Mouse (Mus musculus) right cerebral cortex, adult 18-20 months (tissue): Measurements from ENCODE around the gene Atp1a2.
A peak's percentile ranks its signal among the peaks of the same experiment; 100 is the strongest.

Experiments
- DNase-seq: peaks from one replicate; pipeline ENCODE4 v3.0.0; 2022; ENCODE audit warnings: mixed read lengths

The Atp1a2 gene

DNA sequence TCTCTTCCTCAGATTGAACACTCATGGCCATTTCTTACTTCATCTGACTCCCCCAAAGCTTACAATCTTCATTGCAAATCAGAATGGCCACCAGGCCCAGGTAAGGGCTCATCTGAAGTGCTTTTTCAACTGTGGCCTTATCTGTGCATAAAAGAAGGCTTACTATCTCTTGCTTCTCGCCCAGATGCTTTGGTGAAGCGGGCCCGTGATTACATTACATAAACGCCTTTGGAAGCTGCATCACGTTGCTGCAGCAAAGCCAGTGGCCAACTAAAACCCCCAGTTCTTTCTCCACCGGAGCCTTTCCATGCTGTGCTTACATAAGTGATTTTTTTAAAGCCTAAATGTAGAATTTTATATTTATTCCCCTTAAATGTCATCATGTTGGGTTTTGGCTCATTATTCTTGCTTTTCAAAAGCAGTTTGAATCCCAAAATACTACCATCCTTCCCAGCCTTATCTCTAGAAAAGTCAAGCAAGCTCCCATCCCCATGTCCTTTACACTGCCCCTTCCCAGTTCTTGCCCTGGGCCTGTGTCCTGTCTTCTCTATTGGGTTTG is 26.0 kb upstream of the Atp1a2 start:
- peak; percentile 89 for DNase-seq

DNA sequence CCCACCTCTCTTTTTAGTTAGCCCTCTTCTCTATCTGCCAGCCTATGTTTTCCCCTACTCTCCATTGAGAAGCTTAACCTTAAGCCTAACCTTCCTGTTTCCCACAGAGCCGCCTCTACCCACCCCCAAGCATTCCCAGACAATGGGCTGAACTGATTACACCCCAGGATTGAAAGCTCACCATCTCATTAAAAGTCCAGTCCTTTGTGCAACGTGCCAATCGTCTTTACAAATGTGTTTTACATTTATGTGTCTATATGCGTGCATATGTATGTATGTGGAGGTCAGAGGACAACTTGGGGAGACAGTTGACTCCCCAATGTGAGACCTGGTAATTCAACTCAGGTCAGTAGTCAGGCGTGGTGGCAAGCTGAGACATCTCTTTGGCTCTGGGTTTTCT is 25.4 kb upstream of the Atp1a2 start:
- DNase-seq = no peak

DNA sequence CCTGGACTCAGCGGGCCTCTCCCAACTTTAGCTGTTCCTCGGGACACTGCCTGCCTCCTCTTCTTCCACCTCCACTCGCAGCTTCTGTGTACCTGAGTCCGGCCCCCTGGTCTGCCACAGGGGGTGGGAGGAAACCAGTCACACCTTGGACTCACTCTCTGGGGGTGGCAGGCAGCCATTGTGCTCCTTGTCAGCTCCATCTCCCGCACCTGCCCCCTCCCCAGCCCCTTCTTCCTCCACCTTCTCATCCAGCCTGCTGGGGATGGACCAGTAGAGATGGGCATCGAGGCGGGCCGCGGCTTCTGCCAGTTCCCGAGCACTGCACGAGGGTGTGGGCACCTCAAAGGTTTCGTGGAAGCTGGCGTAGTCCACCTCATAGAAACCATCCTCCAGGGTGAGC is 24.9 kb upstream of the Atp1a2 start:
- no peak for DNase-seq

DNA sequence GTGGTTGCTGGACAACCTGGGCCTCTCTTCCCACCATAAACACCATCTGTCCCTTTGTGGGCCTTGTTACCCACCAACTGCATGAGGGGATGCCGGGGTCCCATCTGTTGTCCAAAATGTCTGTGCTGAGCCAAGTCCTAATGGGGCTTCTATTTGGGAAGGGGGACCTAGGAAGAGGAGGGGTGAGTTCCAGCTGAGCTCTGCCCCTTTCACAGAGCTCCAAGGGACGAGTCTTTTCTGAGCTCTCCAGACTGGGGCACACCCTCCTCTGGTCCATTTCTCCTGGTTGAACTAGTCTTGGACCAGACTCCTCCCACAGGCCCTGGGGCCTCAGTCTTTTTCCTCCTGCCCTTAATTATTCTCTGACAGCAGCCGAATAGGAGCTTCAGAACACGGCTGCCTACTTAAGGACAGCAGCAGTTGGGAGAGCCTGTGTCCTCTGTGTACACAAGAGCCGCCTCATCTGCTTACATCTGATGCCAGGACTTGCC is 22.1 kb upstream of the Atp1a2 start:
- no peak for DNase-seq

DNA sequence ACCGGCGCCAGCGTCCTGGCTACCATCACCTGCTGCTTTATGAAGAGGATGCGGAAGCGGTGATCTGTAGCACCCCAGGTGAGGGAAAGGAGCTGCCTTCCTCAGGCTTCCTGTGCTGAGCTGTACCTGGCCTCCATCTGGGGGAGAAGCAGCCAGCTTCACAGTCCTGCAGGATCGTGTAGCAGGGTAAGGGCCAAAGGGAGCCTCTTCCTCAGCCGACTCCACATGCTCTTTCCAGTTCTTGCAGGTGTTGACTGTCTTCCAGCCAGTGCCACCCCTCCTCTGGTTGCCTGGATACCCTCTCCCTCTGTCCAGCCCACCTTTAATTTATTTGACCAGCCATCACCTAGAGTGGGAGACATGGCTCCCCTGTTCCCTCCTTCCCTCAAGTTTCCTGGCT is 21.5 kb upstream of the Atp1a2 start:
- DNase-seq = no peak

DNA sequence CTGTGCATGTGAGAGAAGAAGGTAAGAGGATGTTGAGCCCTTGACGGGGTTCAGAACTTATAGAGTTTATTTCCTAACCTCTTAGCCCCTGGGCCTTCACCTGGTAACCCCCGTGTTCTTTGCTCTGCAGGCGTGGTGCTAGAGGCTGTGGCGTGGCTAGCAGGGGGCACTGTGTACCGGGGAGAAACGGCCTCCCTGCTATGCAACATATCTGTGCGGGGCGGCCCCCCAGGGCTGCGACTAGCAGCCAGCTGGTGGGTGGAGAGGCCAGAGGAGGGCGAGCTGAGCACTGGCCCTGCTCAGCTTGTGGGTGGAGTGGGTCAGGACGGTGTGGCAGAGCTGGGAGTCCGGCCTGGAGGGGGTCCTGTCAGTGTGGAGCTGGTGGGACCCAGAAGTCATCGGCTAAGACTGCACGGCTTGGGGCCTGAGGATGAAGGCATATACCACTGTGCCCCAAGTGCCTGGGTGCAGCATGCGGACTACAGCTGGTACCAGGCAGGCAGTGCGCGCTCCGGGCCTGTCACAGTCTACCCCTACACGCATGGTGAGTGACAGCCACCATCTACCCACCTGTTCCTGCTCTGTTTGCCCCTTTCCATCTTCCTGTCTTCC is 20.7 kb upstream of the Atp1a2 start:
- no peak for DNase-seq

DNA sequence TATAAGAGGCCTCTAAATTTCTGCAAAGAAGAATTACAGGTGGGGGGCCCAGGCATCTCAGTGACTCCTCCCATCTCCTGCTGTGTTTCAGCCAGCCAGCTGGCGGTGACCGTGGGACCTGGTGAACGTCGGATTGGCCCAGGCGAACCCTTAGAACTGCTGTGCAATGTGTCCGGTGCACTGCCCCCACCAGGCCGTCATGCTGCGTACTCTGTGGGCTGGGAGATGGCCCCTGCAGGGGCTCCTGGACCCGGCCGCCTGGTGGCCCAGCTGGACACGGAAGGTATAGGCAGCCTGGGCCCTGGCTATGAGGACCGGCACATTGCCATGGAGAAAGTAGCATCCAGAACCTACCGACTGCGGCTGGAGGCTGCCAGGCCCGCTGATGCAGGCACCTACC is 20.1 kb upstream of the Atp1a2 start:
- DNase-seq = no peak

DNA sequence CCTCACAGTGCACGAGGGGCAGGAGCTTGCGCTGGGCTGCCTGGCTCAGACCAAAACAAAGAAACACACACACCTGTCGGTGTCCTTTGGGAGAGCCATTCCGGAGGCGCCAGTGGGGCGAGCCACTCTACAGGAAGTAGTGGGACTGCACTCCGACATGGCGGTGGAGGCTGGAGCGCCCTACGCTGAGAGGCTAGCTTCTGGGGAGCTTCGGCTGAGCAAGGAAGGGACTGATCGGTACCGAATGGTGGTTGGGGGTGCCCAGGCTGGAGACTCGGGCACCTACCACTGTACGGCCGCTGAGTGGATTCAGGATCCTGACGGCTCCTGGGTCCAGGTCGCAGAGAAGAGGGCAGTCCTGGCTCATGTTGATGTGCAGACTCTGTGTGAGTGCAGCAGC is 19.6 kb upstream of the Atp1a2 start:
- DNase-seq = no peak

DNA sequence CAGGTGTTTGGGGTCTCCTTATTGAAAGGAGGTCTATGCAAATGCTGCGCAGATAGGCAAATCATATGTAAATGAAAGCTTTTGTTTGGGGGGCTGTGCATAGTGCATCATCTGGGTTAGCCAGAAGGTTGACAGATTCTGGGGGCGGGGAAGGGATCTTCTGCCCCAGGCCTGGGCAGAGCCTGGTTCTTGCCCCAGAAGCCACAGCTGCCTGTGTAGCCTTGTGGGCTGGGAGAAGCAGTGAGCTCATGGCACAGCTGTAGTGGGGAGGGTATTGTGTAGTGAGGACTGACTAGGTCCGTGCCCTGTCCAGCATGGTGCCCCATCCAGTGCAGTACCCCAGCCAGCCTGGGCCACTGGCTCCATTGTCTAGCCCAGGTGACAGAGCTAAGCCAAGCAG is 17.0 kb upstream of the Atp1a2 start:
- DNase-seq = no peak

DNA sequence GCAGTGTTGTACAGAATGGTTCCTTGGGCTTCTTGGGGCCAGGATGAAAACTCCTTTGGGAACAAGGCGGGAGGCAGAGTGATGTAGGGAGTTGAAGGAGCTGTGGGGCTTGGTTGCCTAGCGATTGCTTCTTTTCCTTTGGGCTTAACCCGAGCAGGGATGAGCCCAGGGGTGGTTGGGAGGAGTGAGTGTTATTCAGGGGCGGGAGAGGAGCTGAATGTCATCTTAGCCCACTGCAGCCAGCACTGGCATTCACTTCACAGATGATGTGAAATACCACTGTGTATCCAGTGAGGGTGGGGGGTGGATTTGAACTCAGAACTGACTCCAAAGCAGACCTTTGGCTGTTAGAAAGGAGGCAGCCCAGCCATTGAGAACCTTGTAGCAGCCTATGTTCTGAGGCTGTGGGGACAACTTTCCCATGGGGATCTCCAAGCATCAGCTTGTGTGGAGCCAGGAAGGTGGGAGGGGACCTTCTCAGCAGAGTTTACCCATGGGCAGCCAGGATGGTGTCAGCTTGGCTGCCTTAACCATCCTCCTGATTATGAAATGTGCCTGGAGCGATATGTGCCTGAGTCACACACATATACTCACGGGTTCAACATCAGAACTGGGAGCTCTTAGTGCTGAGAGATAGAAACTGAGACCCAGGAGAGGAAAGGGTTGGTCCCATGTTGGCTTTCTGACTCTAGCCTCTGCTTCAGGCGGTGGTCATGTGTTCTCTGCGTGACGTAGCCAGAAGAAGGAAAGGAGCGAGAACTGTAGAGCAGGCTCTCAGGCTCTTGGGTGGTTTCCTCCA is 15.9 kb upstream of the Atp1a2 start:
- no peak for DNase-seq

DNA sequence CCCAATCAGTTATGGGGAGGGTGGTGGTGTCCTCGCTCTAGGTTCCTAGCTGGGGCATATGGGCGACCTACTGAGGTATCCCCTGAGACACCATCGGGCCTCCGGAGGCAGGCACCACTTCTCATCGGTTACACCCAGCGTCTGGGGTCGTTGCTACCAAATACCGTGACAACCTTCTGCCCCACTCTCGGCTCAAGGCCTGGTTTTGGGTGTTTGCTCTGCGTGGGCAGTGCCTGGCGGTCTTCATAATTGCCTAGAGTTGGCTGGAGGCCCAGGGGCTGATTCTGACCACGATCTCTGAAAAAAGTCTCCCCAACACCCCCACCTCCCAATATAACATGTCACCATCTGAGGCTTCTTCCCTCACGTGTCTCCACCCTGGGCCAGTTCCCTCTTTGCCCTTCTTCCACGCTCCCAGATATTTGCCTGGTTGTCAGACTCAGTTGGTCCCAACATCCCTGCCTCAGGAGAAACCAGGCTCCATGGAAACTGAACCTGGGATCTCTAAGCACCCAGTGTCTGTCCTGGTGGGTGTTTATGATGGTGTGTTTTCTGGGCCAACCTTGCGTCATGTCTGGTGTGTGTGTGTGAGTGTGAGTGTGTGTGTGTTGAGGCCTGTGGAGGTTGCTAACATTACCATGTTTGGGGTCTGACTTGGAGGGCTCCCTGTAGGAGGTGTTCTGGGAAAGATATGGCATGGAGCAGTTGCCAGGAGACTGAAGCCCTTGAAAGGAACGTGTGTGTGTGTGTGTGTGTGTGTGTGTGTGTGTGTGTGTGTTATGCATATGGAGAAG is 15.1 kb upstream of the Atp1a2 start:
- peak; percentile 68 for DNase-seq

DNA sequence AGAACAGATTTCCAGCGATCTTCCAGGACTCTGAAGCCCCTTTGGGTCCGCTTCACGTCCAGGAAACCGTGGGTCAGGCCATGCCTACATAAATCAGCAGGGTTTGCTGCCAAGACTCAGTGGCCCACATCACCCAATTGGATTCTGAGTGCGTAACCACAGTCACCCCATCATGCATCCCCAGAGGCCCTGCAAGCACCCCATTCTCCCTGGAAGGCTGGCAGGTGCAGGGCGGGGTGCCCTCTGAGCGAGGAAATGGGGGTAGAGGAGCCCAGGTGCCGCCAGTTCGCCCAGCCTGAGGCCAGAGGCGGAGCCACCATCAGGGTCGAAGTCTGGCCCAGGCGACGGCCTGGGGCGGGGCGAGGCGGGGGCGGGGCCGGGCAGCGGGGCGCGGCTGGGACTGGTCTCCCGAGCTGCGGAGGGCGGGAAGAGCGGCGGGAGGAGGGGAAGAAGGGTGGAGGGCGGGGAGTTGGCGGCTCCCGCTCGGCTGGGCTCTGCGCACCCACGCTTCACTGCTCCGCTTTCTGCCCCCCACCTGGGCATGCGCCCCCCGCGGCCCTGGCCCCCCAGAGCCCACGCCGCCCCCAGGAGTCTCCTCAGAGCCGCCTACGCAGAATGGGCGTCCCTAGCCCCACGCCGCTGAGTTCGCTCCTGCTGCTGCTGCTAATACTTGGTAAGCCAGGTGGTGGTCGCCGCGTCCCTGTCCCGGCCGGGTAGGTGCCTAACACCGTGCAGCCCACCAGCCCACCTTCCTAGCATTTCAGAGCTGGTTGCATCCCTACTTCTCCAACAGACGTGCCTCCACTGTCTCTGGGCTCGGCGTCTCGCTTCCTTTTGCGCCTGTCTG is 14.3 kb upstream of the Atp1a2 start:
- peak; percentile 85 for DNase-seq

DNA sequence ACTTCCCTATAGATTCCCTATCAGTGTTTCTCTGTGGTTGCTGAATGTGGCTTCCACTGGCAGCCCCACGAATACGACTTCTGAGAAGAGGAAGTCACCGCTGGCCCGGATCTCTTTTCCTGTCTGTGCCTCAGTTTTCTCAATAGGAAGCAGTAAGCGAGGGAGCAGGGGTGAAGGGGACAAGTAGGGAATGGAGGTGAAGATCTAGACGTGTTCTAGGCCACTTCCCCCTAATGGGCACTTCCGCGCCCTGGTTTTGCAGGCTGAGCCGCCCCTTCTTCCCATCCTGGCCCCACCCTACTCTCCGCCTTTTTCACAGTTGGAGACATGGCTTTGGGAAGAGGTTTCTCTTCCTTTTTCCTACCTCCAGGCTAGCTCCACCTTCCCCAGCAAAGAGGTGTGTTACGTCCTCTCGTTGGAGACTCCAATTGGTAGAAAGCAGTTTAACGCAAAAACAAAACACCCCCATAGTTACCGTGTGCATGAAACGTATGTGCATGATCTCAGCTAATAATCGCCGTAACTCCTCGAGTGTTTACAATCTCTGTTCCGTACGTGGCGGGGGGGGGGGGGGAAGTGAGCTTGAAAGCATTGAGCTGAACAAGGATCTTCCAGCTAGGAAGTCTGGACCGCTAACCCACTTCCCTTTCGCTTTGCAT is 13.5 kb upstream of the Atp1a2 start:
- DNase-seq = peak; percentile 79

DNA sequence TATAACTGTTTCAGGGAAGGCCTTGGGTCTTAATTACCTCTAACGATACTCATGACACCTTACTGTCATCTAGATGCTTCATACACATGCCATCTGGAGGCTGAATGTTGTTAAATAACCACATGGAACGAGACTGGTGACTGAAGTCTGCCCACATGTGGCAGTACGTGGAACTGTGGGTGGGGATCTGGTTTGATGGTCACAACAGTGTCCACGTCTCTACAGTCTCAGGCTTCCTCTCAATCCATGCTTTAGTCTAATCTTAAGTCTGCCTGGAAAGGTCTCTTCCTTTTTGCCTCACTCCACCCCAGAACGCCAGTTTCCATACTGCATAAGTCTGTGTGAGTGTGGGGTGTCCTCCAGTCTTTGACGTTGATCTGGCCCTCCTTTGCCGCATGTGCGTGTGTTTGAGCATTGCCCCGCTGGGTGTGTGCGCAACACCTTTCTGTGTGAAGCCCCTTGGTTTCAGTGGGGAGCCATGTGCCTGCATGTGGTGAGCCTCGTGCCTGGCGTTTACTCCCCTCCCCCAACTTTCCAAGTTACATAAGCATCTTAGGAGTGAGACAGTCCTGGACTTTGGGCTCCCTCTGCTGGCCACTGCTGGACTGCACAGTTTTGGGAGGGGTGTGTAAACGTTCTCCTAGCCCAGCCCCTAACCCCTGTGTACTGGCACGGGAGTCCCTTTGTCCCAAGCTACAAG is 12.0 kb upstream of the Atp1a2 start:
- DNase-seq = peak; percentile 86

DNA sequence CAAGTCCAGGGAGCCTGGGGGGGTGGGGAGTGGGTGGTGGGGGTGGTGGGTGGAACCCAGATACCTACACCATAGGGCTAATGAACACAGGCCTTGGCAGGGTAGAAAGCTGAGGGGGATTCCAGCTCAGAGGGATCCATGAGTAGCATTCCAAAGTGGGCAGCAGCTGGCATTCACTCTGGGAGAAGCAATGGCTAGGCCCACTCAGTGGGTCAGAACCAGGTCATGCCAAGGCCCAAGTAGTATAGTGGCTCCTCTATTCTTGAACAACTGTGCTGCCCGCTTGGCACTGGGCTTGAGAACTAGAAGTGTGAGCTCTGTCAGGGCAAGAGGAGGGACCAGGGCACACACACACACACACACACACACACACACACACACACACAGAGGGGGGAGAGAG is 10.5 kb upstream of the Atp1a2 start:
- DNase-seq = no peak

DNA sequence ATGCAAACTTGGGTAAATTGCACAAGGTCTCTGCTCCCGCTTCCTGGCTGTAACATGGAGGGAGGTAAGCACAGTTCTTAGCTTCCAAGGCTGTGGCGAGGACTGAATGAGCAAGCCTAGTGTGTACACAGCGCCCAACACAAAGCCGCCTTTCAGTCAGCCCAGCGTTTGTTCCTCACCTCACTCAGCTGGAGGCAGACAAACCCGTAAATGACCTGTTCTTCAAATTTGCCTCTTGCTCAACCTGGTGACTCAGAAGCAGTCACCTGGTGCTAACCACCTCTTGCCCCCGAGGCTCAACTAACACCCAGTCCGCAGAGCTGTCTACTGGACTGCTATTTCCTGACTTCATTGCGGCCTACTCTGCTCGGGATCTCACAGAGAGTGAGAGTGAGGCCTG is 10.1 kb upstream of the Atp1a2 start:
- DNase-seq = no peak

DNA sequence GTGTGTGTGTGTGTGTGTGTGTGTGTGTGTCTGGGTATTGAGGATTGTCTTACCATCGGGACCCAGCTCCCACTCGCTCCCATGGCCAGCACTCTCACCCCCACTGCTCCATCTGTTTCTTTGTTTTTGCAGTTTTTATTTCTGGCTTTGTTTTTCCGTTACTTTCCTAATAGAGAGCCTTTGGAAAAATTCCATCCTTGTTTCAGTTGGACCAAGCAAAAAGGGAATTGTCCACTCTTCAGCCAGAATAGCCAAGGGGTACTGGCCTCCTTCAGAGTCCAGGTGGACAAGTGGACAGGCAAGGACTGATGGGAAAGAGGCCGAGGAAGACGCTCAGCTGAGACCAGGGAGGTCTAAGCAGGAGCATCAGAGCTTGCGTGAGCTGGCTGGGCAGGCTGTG is 9.0 kb upstream of the Atp1a2 start:
- no peak for DNase-seq

DNA sequence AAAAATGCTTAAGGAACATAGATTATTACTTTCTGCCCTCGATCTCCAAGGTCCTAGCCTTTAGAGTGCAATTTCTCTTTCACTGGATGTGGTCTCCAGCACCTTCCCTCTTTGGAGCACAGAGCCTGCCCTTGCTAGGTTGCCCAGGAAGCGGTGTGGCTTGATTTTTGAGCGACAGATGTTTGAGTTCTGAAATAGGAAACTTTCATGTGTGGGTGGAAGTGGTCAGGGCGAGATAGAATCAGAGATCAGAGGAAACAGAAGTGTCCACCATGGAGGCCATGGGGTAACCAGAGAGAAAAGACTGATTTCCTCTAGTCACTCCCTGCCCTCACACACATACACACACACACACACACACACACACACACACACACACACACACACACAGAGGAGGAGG is 8.3 kb upstream of the Atp1a2 start:
- no peak for DNase-seq

DNA sequence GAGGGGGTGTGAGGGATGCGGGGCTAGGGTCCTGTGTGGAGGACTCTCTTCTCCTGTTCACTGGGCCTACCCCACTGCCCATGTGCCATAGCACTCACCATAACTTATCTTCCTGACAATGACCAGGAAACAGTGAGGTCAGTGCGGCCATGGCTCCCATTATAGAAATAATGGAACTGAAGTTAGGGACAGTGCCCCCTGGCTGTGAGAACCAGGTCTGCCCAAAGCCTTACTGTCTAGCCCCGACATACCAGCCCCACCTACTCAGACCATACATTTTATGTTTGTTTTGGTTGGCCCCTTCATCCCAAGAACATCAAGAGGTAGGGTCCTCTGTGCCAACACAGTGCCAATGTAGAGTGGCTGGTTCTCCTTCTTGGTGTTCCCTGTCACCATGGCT is 7.8 kb upstream of the Atp1a2 start:
- no peak for DNase-seq

DNA sequence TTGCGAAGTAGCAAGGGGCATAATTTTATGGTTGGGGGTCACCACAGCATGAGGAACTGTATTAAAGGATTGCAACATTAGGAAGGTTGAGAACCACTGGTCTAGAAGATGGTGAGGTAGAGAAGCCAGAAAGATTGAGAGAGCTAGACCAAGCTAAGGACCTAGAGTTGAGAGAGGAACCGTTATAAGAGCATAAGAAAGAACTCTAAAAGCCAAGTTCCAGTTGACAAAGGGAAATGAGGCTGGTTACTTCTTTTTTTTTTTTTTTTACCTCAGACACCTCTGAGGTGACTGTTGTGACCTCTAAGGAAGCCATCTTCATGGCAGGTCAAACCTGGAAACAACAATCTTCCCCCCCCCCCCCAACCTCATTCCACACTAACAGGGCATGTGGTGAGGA is 7.3 kb upstream of the Atp1a2 start:
- no peak for DNase-seq

DNA sequence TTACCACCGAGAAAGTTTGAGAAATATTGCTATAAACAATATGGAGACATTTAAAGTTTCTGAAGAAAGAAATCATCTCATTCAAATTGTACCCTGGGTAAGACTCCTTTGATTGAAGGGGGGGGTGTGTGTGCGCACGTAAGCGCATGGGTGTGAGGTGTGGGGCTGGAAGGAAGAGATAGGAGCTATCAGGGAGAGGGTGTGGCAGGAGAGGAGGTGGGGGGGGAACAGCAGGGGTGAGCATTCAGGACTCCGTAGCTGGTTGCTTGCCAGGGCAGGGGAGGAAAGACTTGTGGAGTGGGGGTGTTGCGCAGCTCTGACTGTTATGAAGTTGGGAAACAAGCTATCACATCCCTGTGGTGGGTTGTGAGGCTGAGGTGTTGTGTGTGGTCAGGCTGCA is 6.6 kb upstream of the Atp1a2 start:
- no peak for DNase-seq
